Mouse (Mus musculus) liver, embryonic 14.5 days (tissue): Measurements from ENCODE around the gene Aven. TPM values are rescaled to one million over a fixed set of nuclear protein-coding genes. Genes with fewer than 3 reads are reported as not detected.

Experiments
- ATAC-seq: fragments of 200-750 bp; cut with Nextera tagmentation; 2 replicates; pipeline ENCODE4 v1.8.0; 2017; ENCODE audit warnings: moderate number of reproducible peaks, mild to moderate bottlenecking, moderate library complexity; ENCODE audit not compliant: insufficient read depth
- DNase-seq, 3 experiments: peaks; one replicate each; pipeline ENCODE4 v3.0.0-alpha.2; 2012 to 2013; ENCODE audit warnings: low read depth in 3 of 3, low spot score in 3 of 3
- H3K27ac ChIP-seq: fragments of 300-500 bp; sonication (generic); 2 replicates; pipeline ENCODE4 v1.5.1; 2014; ENCODE audit warnings: moderate library complexity, mild to moderate bottlenecking, control low read depth, inconsistent platforms
- H3K27me3 ChIP-seq: fragments of 300-500 bp; sonication (generic); 2 replicates; pipeline ENCODE4 v1.6.1; 2014; ENCODE audit warnings: mild to moderate bottlenecking, low read length, moderate library complexity; ENCODE audit not compliant: control insufficient read depth, insufficient read depth
- H3K36me3 ChIP-seq: fragments of 300-500 bp; sonication (generic); replicated peaks from 2 replicates; pipeline ENCODE4 v1.6.1; 2014; ENCODE audit warnings: low read depth; ENCODE audit not compliant: control insufficient read depth, insufficient read depth
- H3K4me1 ChIP-seq, 2 experiments: fragments of 200-500 bp in 1 of 2; fragments of 300-500 bp in 1 of 2; sonication (generic) in 1 of 2; replicated peaks; 2 replicates each; pipeline ENCODE4 v1.6.1; 2012 to 2014; ENCODE audit warnings: antibody characterized with exemption in 1 of 2, inconsistent platforms in 1 of 2, low read length in 1 of 2; ENCODE audit not compliant: control insufficient read depth in 2 of 2, insufficient read depth in 2 of 2
- H3K4me2 ChIP-seq: fragments of 300-500 bp; sonication (generic); 2 replicates; pipeline ENCODE4 v1.6.1; 2014; ENCODE audit warnings: low read depth, mild to moderate bottlenecking, control low read depth, moderate library complexity
- H3K4me3 ChIP-seq, 2 experiments: fragments of 200-500 bp in 1 of 2; fragments of 300-500 bp in 1 of 2; sonication (generic) in 1 of 2; 2 replicates each; pipeline ENCODE4 v1.5.1; 2012 to 2014; ENCODE audit warnings: low read depth in 2 of 2, low read length in 2 of 2, mild to moderate bottlenecking in 2 of 2, control low read depth in 1 of 2, inconsistent platforms in 1 of 2, moderate library complexity in 1 of 2; ENCODE audit not compliant: insufficient read depth in 1 of 2
- H3K9ac ChIP-seq: fragments of 300-500 bp; sonication (generic); replicated peaks from 2 replicates; pipeline ENCODE4 v1.6.1; 2014; ENCODE audit warnings: mild to moderate bottlenecking, control low read depth, moderate library complexity
- H3K9me3 ChIP-seq: fragments of 300-500 bp; sonication (generic); 2 replicates; pipeline ENCODE4 v1.6.1; 2016; ENCODE audit warnings: low read length, mixed read lengths; ENCODE audit not compliant: control insufficient read depth
- CTCF ChIP-seq: IDR thresholded peaks from 2 replicates; pipeline ENCODE4 v1.5.1; 2016; ENCODE audit warnings: antibody characterized with exemption, low read depth, control low read depth
- EP300 ChIP-seq: IDR thresholded peaks from 2 replicates; pipeline ENCODE4 v1.6.1; 2016; ENCODE audit warnings: antibody characterized with exemption, low read depth
- WGBS: fragments of 180-500 bp; shearing (Covaris S2); extraction: QIAGEN DNeasy Blood & Tissue Kit; methylation state at CpG from one replicate; pipeline ENCODE4 v1.1.7; 2014; ENCODE audit not compliant: insufficient replicate concordance; 5-methylcytosine and 5-hydroxymethylcytosine counted together
- polyA plus RNA-seq, 2 experiments: library from polyadenylated mRNA; depleted of rRNA in 1 of 2; stranded (reverse) in 1 of 2; unstranded in 1 of 2; fragments of >200 nt; fragmentation: Nextera tagmentation in 1 of 2; extraction: Ambion mirVana in 1 of 2; gene quantifications; 2 replicates each; pipeline versions ENCODE4 v1.2.1 to v1.2.3; 2012 to 2014

Aven gene
- polyA plus RNA-seq, 2 experiments = 5.9 to 8.6 TPM

DNA sequence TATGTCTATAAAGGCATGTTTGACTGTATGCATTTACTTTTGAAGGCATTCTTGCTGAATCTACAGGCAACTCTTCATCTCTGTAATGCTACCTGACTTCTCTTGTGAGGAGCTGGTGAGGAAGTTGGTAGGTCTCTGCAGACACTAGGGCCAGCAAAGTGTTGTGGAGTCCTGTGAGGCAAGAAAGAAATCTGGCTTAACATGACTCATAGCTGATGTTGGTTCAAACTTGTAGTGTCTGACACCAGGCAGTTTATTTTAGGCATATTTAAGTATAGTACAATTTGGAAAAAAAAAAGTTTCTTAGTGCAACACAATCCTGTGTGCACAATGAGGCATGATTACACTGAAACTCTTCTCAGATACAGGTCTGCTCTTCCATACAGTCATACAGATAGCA, 23.2 kb upstream of the Aven start:
- Histone ChIP-seq H3K9me3 (no peaks in the 10 kb centered on the region), H3K9ac (no peak overlapping the region), H3K4me1 (no peaks in the 10 kb centered on the region), H3K36me3 (peaks cover 16% of the 10 kb centered on the region), H3K4me2 (no peak overlapping the region), H3K4me3 (no peak overlapping the region), H3K27me3 (no peaks in the 10 kb centered on the region), H3K27ac (no peak overlapping the region)
- no peak for DNase-seq
- TF ChIP-seq CTCF (no peak), EP300 (no peak)
- ATAC-seq = no peak

- WGBS = 76% methylated on average over 5 of the region's 5 CpGs
- no peak for ATAC-seq
- no peak for DNase-seq
- no peak for TF ChIP-seq EP300
- no peak for TF ChIP-seq CTCF
- Histone ChIP-seq H3K9me3 (no peaks in the 10 kb centered on the region), H3K27ac (no peak overlapping the region), H3K9ac (no peak overlapping the region), H3K4me3 (no peak overlapping the region), H3K36me3 (peaks cover 10% of the 10 kb centered on the region), H3K4me1 (no peaks in the 10 kb centered on the region), H3K4me2 (no peak overlapping the region), H3K27me3 (no peaks in the 10 kb centered on the region)
These were observed 21.8 kb upstream of the Aven start for GRCm38 (mm10) chr2:112470961-112471381.

GRCm38 (mm10) chr2:112472076-112472475, 20.7 kb upstream of the Aven start:
- H3K36me3 ChIP-seq = peaks cover 10% of the 10 kb centered on the region
- H3K9me3 ChIP-seq = no peaks in the 10 kb centered on the region
- H3K4me2 ChIP-seq = no peak overlapping the region
- no peak overlapping the region for H3K4me3 ChIP-seq
- H3K27me3 ChIP-seq = no peaks in the 10 kb centered on the region
- H3K27ac ChIP-seq = no peak overlapping the region
- no peak for ATAC-seq
- no peaks in the 10 kb centered on the region for H3K4me1 ChIP-seq
- no peak for DNase-seq
- TF ChIP-seq CTCF (no peak), EP300 (no peak)
- WGBS = 77% methylated on average over 2 of the region's 2 CpGs
- H3K9ac ChIP-seq = no peak overlapping the region

GRCm38 (mm10) chr2:112474997-112475724, 17.6 kb upstream of the Aven start:
- H3K27me3 ChIP-seq = no peaks in the 10 kb centered on the region
- DNase-seq (no peak), ATAC-seq (no peak)
- H3K27ac ChIP-seq = no peak overlapping the region
- no peaks in the 10 kb centered on the region for H3K4me1 ChIP-seq
- H3K9me3 ChIP-seq = no peaks in the 10 kb centered on the region
- H3K4me3 ChIP-seq = no peak overlapping the region
- TF ChIP-seq EP300 (no peak), CTCF (no peak)
- H3K9ac ChIP-seq = no peak overlapping the region
- WGBS = 49% methylated on average over 5 of the region's 5 CpGs
- H3K36me3 ChIP-seq = no peaks in the 10 kb centered on the region
- H3K4me2 ChIP-seq = no peak overlapping the region

GRCm38 (mm10) chr2:112476554-112476953, 16.2 kb upstream of the Aven start:
- ATAC-seq = no peak

More at GRCm38 (mm10) chr2:112476554-112476953, 16.2 kb upstream of the Aven start:
- 52% methylated on average over 6 of the region's 6 CpGs for WGBS
- no peak overlapping the region for H3K4me3 ChIP-seq
- no peak for DNase-seq
- TF ChIP-seq CTCF (no peak), EP300 (no peak)
- no peaks in the 10 kb centered on the region for H3K27me3 ChIP-seq
- H3K4me2 ChIP-seq = no peak overlapping the region
- no peaks in the 10 kb centered on the region for H3K9me3 ChIP-seq
- H3K36me3 ChIP-seq = no peaks in the 10 kb centered on the region
- H3K4me1 ChIP-seq = no peaks in the 10 kb centered on the region
- no peak overlapping the region for H3K9ac ChIP-seq
- no peak overlapping the region for H3K27ac ChIP-seq
